Mouse (Mus musculus) kidney, adult 2 months (tissue): ENCODE measurements around the gene Atp6v0e. TPM values are rescaled to one million over a fixed set of nuclear protein-coding genes. Genes with fewer than 3 reads are reported as not detected.

ENCODE experiments used
- DNase-seq: peaks from one replicate; pipeline ENCODE4 v3.0.0; 2021
- H3K27ac ChIP-seq: fragments of 200-500 bp; 2 replicates; pipeline ENCODE4 v1.5.1; 2012; ENCODE audit warnings: low read depth, low read length, control low read depth, inconsistent platforms; ENCODE audit not compliant: insufficient read depth
- H3K27me3 ChIP-seq: fragments of 200-500 bp; replicated peaks from 2 replicates; pipeline ENCODE4 v1.6.1; 2012; ENCODE audit warnings: mild to moderate bottlenecking, moderate library complexity, low read length, inconsistent platforms; ENCODE audit not compliant: control insufficient read depth, insufficient read depth
- H3K36me3 ChIP-seq: fragments of 200-500 bp; 2 replicates; pipeline ENCODE4 v1.6.1; 2012; ENCODE audit warnings: mild to moderate bottlenecking, moderate library complexity, low read length, inconsistent platforms; ENCODE audit not compliant: control insufficient read depth, insufficient read depth
- H3K4me1 ChIP-seq: fragments of 200-500 bp; 2 replicates; pipeline ENCODE4 v1.6.1; 2011; ENCODE audit warnings: low read length; ENCODE audit not compliant: control insufficient read depth, insufficient read depth
- H3K4me3 ChIP-seq: fragments of 200-500 bp; 2 replicates; pipeline ENCODE4 v1.5.1; 2011; ENCODE audit warnings: mild to moderate bottlenecking, low read depth, low read length, control low read depth; ENCODE audit not compliant: insufficient read depth
- CTCF ChIP-seq: fragments of 200-500 bp; conservative IDR thresholded peaks from 2 replicates; pipeline ENCODE4 v1.5.1; 2011; ENCODE audit warnings: low read depth, mild to moderate bottlenecking, control low read depth, low read length, moderate library complexity, mixed read lengths; ENCODE audit not compliant: insufficient read depth, insufficient read length
- POLR2A ChIP-seq: fragments of 200-500 bp; IDR thresholded peaks from one replicate; pipeline ENCODE4 v1.6.1; 2011; ENCODE audit warnings: low read depth, low read length, control low read depth
- WGBS: fragments of 180-500 bp; shearing (Covaris S2); methylation state at CpG from one replicate; pipeline ENCODE4 v1.1.7; 2018; 5-methylcytosine and 5-hydroxymethylcytosine counted together
- polyA plus RNA-seq: library from polyadenylated mRNA; depleted of rRNA; stranded (reverse); fragments of >200 nt; gene quantifications from 2 replicates; pipeline ENCODE4 v1.2.3, GENCODE M21; 2012; rRNA removed

Atp6v0e gene
- polyA plus RNA-seq: 399 and 450 TPM in 2 replicates

GRCm38 (mm10) chr17:26662978-26663683 lies at the start of gene Atp6v0e:
Atp6v0e (plus strand) TSS chr17:26663231.
- H3K36me3 ChIP-seq: no peaks in the 10 kb centered on the region
- H3K4me1 ChIP-seq: 0 out of 2 replicates have a peak, but pooled peaks cover 2% of the 10 kb centered on the region
- peak; percentile 95 for DNase-seq
- H3K4me3 ChIP-seq: peak within 1 kb of the TSS; percentile 57
- peak within 1 kb of the TSS; percentile 2 for H3K27ac ChIP-seq
- no peaks in the 10 kb centered on the region for H3K27me3 ChIP-seq
- TF ChIP-seq POLR2A (peak; percentile 77), CTCF (peak; percentile 97)
- WGBS: 2% methylated on average over 28 of the region's 28 CpGs

GRCm38 (mm10) chr17:26614286-26614685 lies 48.7 kb upstream of the Atp6v0e start:
- Histone ChIP-seq H3K4me1 (peaks cover 16% of the 10 kb centered on the region), H3K36me3 (no peaks in the 10 kb centered on the region), H3K27ac (no peak overlapping the region), H3K4me3 (no peak overlapping the region), H3K27me3 (no peaks in the 10 kb centered on the region)
- 78% methylated on average over 6 of the region's 6 CpGs for WGBS
- no peak for TF ChIP-seq POLR2A
- TF ChIP-seq CTCF: no peak
- DNase-seq: no peak

GRCm38 (mm10) chr17:26614708-26615486 lies 48.1 kb upstream of the Atp6v0e start:
- 68% methylated on average over 9 of the region's 9 CpGs for WGBS
- no peak for TF ChIP-seq POLR2A
- no peak for TF ChIP-seq CTCF
- DNase-seq: no peak
- H3K27ac ChIP-seq: no peak overlapping the region
- H3K4me1 ChIP-seq: peaks cover 21% of the 10 kb centered on the region
- H3K36me3 ChIP-seq: no peaks in the 10 kb centered on the region
- no peak overlapping the region for H3K4me3 ChIP-seq
- no peaks in the 10 kb centered on the region for H3K27me3 ChIP-seq

- H3K36me3 ChIP-seq: no peaks in the 10 kb centered on the region
- H3K27me3 ChIP-seq: no peaks in the 10 kb centered on the region
- WGBS: 35% methylated on average over 2 of the region's 2 CpGs
- H3K4me1 ChIP-seq: peaks cover 38% of the 10 kb centered on the region
- peak overlapping the region; percentile 70 for H3K27ac ChIP-seq
- peak; percentile 96 for DNase-seq
- TF ChIP-seq POLR2A (peak; percentile 18), CTCF (0 out of 2 replicates have a peak, but pooled peaks have one; percentile 6)
- H3K4me3 ChIP-seq: no peak overlapping the region
Observed at GRCm38 (mm10) chr17:26616696-26617095, 46.3 kb upstream of the Atp6v0e start.

GRCm38 (mm10) chr17:26618498-26618897 lies 44.5 kb upstream of the Atp6v0e start:
- no peaks in the 10 kb centered on the region for H3K27me3 ChIP-seq
- peaks cover 41% of the 10 kb centered on the region for H3K4me1 ChIP-seq
- H3K27ac ChIP-seq: peak overlapping the region; percentile 40; the same call in 1 of the 2 replicates
- no peaks in the 10 kb centered on the region for H3K36me3 ChIP-seq
- WGBS: 64% methylated on average over 5 of the region's 5 CpGs
- H3K4me3 ChIP-seq: no peak overlapping the region
- TF ChIP-seq POLR2A: no peak
- no peak for TF ChIP-seq CTCF
- DNase-seq: peak; percentile 27

- 74% methylated on average over 6 of the region's 6 CpGs for WGBS
- no peaks in the 10 kb centered on the region for H3K36me3 ChIP-seq
- no peak for TF ChIP-seq CTCF
- no peak for TF ChIP-seq POLR2A
Observed at GRCm38 (mm10) chr17:26619577-26619976, 43.5 kb upstream of the Atp6v0e start.

GRCm38 (mm10) chr17:26620292-26620691 lies 42.7 kb upstream of the Atp6v0e start:
- H3K4me1 ChIP-seq: peaks cover 41% of the 10 kb centered on the region
- 88% methylated on average over 6 of the region's 6 CpGs for WGBS
- H3K27me3 ChIP-seq: no peaks in the 10 kb centered on the region
- no peak for DNase-seq
- TF ChIP-seq CTCF (no peak; the same call in 1 of the 2 replicates), POLR2A (no peak)
- H3K36me3 ChIP-seq: no peaks in the 10 kb centered on the region
- H3K27ac ChIP-seq: peak overlapping the region; percentile 78
- no peak overlapping the region for H3K4me3 ChIP-seq

More at GRCm38 (mm10) chr17:26619577-26619976, 43.5 kb upstream of the Atp6v0e start:
- Histone ChIP-seq H3K4me1 (peaks cover 41% of the 10 kb centered on the region), H3K27ac (no peak overlapping the region), H3K27me3 (no peaks in the 10 kb centered on the region), H3K4me3 (no peak overlapping the region)
- DNase-seq: no peak
